Mouse (Mus musculus) thymus, adult 2 months (tissue): ENCODE results near the gene Olfml2b.

Source experiments
- CTCF ChIP-seq: fragments of 200-500 bp; IDR thresholded peaks from 2 replicates; pipeline ENCODE4 v1.5.1; 2012; ENCODE audit warnings: mild to moderate bottlenecking, control low read depth, low read length, moderate library complexity, borderline replicate concordance; ENCODE audit not compliant: control insufficient read depth, poor library complexity, insufficient read depth; ENCODE audit errors: extremely low read depth
- POLR2A ChIP-seq: fragments of 200-500 bp; IDR thresholded peaks from 2 replicates; pipeline ENCODE4 v1.6.1; 2012; ENCODE audit warnings: mild to moderate bottlenecking, low read length, control low read depth, moderate library complexity; ENCODE audit not compliant: control insufficient read depth, poor library complexity, insufficient read depth; ENCODE audit errors: extremely low read depth

- TF ChIP-seq CTCF (no peak), POLR2A (no peak)
Observed at GRCm38 (mm10) chr1:170605228-170606001, 38.9 kb upstream of the Olfml2b start.
